Mouse (Mus musculus) neural tube, embryonic 12.5 days (tissue): ENCODE measurements around the gene Atf3. TPM values are rescaled to one million over a fixed set of nuclear protein-coding genes. Genes with fewer than 3 reads are reported as not detected.
"Not testable (repeated sequence)": the region's sequence is repeated elsewhere in the genome, so short reads cannot be mapped to it uniquely, and the experiment has no call there.

Source experiments
- ATAC-seq: fragments of 200-750 bp; cut with Nextera tagmentation; 2 replicates; pipeline ENCODE4 v1.8.0; 2017; ENCODE audit warnings: low read depth, mild to moderate bottlenecking, moderate TSS enrichment, moderate library complexity; ENCODE audit not compliant: low FRiP score
- H3K27ac ChIP-seq: fragments of 300-500 bp; sonication (generic); 2 replicates; pipeline ENCODE4 v1.5.1; 2016
- H3K27me3 ChIP-seq: fragments of 300-500 bp; sonication (generic); replicated peaks from 2 replicates; pipeline ENCODE4 v1.6.1; 2016; ENCODE audit warnings: mild to moderate bottlenecking
- H3K36me3 ChIP-seq: fragments of 300-500 bp; sonication (generic); 2 replicates; pipeline ENCODE4 v1.6.1; 2016; ENCODE audit warnings: mild to moderate bottlenecking
- H3K4me1 ChIP-seq: fragments of 300-500 bp; sonication (generic); 2 replicates; pipeline ENCODE4 v1.6.1; 2016
- H3K4me2 ChIP-seq: fragments of 300-500 bp; sonication (generic); replicated peaks from 2 replicates; pipeline ENCODE4 v1.6.1; 2016; ENCODE audit warnings: mild to moderate bottlenecking
- H3K4me3 ChIP-seq: fragments of 300-500 bp; sonication (generic); 2 replicates; pipeline ENCODE4 v1.5.1; 2016
- H3K9ac ChIP-seq: fragments of 300-500 bp; sonication (generic); 2 replicates; pipeline ENCODE4 v1.6.1; 2016; ENCODE audit warnings: mild to moderate bottlenecking
- H3K9me3 ChIP-seq: fragments of 300-500 bp; sonication (generic); 2 replicates; pipeline ENCODE4 v1.6.1; 2016; ENCODE audit warnings: mild to moderate bottlenecking
- whole genome bisulfite sequencing: fragments of 180-500 bp; shearing (Covaris S2); methylation state at CpG from one replicate; pipeline ENCODE4 v1.1.7; 2016; 5-methylcytosine and 5-hydroxymethylcytosine counted together
- polyA plus RNA-seq: library from polyadenylated mRNA; unstranded; fragments of >200 nt; fragmentation: Nextera tagmentation; extraction: Ambion mirVana; gene quantifications from 2 replicates; pipeline ENCODE4 v1.2.1, GENCODE M21; 2016

Gene Atf3
- polyA plus RNA-seq, 1 experiment from 2014 or later = 2.0 TPM

GRCm38 (mm10) chr1:191164717-191165116 is 53.1 kb downstream of the Atf3 start, which contains the start of gene Fam71a:
Gene Fam71a, minus strand, starts transcription at chr1:191164817.
- no peaks in the 10 kb centered on the region for H3K27me3 ChIP-seq
- no peaks in the 10 kb centered on the region for H3K4me1 ChIP-seq
- H3K36me3 ChIP-seq = no peaks in the 10 kb centered on the region
- H3K4me3 ChIP-seq = no peak within 1 kb of the TSS
- no peak within 1 kb of the TSS for H3K27ac ChIP-seq
- ATAC-seq = no peak
- H3K4me2 ChIP-seq = no peak within 1 kb of the TSS
- 91% methylated on average over 3 of the region's 3 CpGs for WGBS
- no peaks in the 10 kb centered on the region for H3K9me3 ChIP-seq
- no peak within 1 kb of the TSS for H3K9ac ChIP-seq

- Histone ChIP-seq H3K27ac (no peak overlapping the region), H3K27me3 (no peaks in the 10 kb centered on the region), H3K9ac (no peak overlapping the region), H3K36me3 (no peaks in the 10 kb centered on the region), H3K4me1 (no peaks in the 10 kb centered on the region), H3K4me3 (no peak overlapping the region), H3K4me2 (no peak overlapping the region), H3K9me3 (peaks cover 11% of the 10 kb centered on the region; the same call in 1 of the 2 replicates)
- WGBS = 60% methylated on average over 3 of the region's 3 CpGs
- no peak for ATAC-seq
Measured at GRCm38 (mm10) chr1:191154314-191154713, 63.5 kb downstream of the Atf3 start.

GRCm38 (mm10) chr1:191153052-191153451 is 64.8 kb downstream of the Atf3 start:
- ATAC-seq = no peak
- no peaks in the 10 kb centered on the region for H3K27me3 ChIP-seq
- no peaks in the 10 kb centered on the region for H3K4me1 ChIP-seq
- H3K36me3 ChIP-seq = no peaks in the 10 kb centered on the region
- no peak overlapping the region for H3K4me3 ChIP-seq
- H3K9me3 ChIP-seq = peaks cover 11% of the 10 kb centered on the region; the same call in 1 of the 2 replicates
- 20% methylated on average over 4 of the region's 4 CpGs for WGBS
- no peak overlapping the region for H3K9ac ChIP-seq
- H3K27ac ChIP-seq = no peak overlapping the region
- H3K4me2 ChIP-seq = no peak overlapping the region

- Histone ChIP-seq H3K27ac (no peak overlapping the region), H3K27me3 (no peaks in the 10 kb centered on the region), H3K9me3 (no peaks in the 10 kb centered on the region), H3K9ac (no peak overlapping the region), H3K4me1 (no peaks in the 10 kb centered on the region), H3K4me2 (no peak overlapping the region), H3K4me3 (no peak overlapping the region), H3K36me3 (no peaks in the 10 kb centered on the region)
- no peak for ATAC-seq
- 79% methylated on average over 8 of the region's 8 CpGs for WGBS
Measured at GRCm38 (mm10) chr1:191150924-191151605, 66.8 kb downstream of the Atf3 start.

- not testable (repeated sequence) for H3K27me3 ChIP-seq, ATAC-seq
- WGBS = 89% methylated on average over 5 of the region's 5 CpGs
Measured at GRCm38 (mm10) chr1:191149489-191149888, 68.3 kb downstream of the Atf3 start.

DNA sequence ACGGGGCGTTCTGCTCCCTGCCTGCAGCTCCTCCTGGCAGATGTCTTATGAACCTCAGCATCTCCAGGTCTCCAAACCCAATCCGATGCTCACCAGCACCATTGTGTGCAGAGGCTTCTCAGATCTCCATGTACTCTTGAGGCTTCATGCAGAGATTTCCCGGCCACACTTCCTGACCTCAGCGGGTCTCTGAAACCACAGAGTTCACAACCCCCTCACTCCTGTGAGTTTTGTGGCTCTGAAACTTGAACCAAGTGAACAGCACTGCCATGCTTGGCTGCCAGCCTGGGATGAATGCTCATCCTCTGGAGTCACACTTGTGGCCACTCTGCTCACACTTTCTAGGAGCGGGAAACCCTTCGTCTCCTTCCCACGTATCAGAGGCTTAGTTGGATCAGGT is 76.9 kb downstream of the Atf3 start:
- ATAC-seq = no peak
- Histone ChIP-seq H3K9ac (no peak overlapping the region), H3K4me1 (no peaks in the 10 kb centered on the region), H3K27ac (no peak overlapping the region), H3K9me3 (no peaks in the 10 kb centered on the region), H3K4me3 (no peak overlapping the region), H3K4me2 (no peak overlapping the region), H3K27me3 (no peaks in the 10 kb centered on the region), H3K36me3 (no peaks in the 10 kb centered on the region)
- 83% methylated on average over 8 of the region's 8 CpGs for WGBS

More at GRCm38 (mm10) chr1:191149489-191149888, 68.3 kb downstream of the Atf3 start:
- not testable (repeated sequence) for H3K9me3 ChIP-seq, H3K27ac ChIP-seq, H3K4me1 ChIP-seq, H3K9ac ChIP-seq, H3K4me2 ChIP-seq, H3K4me3 ChIP-seq, H3K36me3 ChIP-seq

- Histone ChIP-seq H3K4me3 (no peak overlapping the region), H3K9me3 (no peaks in the 10 kb centered on the region), H3K4me1 (no peaks in the 10 kb centered on the region), H3K4me2 (no peak overlapping the region), H3K9ac (no peak overlapping the region), H3K27me3 (no peaks in the 10 kb centered on the region), H3K27ac (no peak overlapping the region), H3K36me3 (no peaks in the 10 kb centered on the region)
- ATAC-seq = no peak
- 80% methylated on average over 7 of the region's 7 CpGs for WGBS
Measured at GRCm38 (mm10) chr1:191138874-191139495, 78.9 kb downstream of the Atf3 start.

- Histone ChIP-seq H3K4me3 (no peak overlapping the region), H3K4me1 (no peaks in the 10 kb centered on the region), H3K9me3 (no peaks in the 10 kb centered on the region), H3K27ac (no peak overlapping the region), H3K9ac (no peak overlapping the region), H3K27me3 (no peaks in the 10 kb centered on the region), H3K36me3 (no peaks in the 10 kb centered on the region), H3K4me2 (no peak overlapping the region)
- WGBS = 92% methylated on average over 4 of the region's 4 CpGs
- no peak for ATAC-seq
Measured at GRCm38 (mm10) chr1:191138436-191138835, 79.4 kb downstream of the Atf3 start.

- Histone ChIP-seq H3K36me3 (no peaks in the 10 kb centered on the region), H3K4me3 (no peak overlapping the region), H3K27me3 (no peaks in the 10 kb centered on the region), H3K9ac (no peak overlapping the region), H3K4me1 (no peaks in the 10 kb centered on the region), H3K27ac (no peak overlapping the region), H3K4me2 (no peak overlapping the region), H3K9me3 (no peaks in the 10 kb centered on the region)
- ATAC-seq = no peak
- WGBS = 50% methylated on average over 4 of the region's 4 CpGs
Measured at GRCm38 (mm10) chr1:191135406-191135805, 82.4 kb downstream of the Atf3 start.

DNA sequence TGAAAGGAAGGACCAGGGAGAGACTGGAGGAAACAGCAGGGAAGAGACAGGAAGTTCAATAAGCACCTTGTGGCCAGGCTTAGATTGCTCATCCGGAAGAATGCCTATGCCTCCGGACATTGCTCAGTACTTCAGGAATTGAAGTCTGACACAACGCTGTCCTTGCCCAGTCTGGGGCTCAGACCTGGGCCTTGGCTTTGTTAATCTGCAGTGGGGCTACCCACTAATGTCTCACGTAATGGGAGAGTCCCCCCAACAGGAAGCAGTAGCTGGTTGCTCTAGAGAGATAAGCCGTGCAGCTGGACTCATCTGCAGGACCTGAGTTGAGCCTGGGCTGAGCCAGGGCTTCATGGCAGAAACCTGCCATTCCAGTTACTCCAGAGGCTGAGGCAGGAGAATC is 84.9 kb downstream of the Atf3 start:
- Histone ChIP-seq H3K9ac (no peak overlapping the region), H3K4me3 (no peak overlapping the region), H3K27me3 (no peaks in the 10 kb centered on the region), H3K27ac (no peak overlapping the region), H3K9me3 (peaks cover 4% of the 10 kb centered on the region; the same call in 1 of the 2 replicates), H3K36me3 (no peaks in the 10 kb centered on the region), H3K4me1 (no peaks in the 10 kb centered on the region), H3K4me2 (no peak overlapping the region)
- WGBS = 83% methylated on average over 5 of the region's 5 CpGs
- no peak for ATAC-seq

GRCm38 (mm10) chr1:191132240-191132639 is 85.6 kb downstream of the Atf3 start:
- no peaks in the 10 kb centered on the region for H3K36me3 ChIP-seq

GRCm38 (mm10) chr1:191131692-191132091 is 86.1 kb downstream of the Atf3 start:
- Histone ChIP-seq H3K4me2 (no peak overlapping the region), H3K9ac (no peak overlapping the region), H3K27ac (no peak overlapping the region), H3K4me3 (no peak overlapping the region), H3K27me3 (no peaks in the 10 kb centered on the region), H3K36me3 (no peaks in the 10 kb centered on the region), H3K9me3 (peaks cover 4% of the 10 kb centered on the region; the same call in 1 of the 2 replicates), H3K4me1 (no peaks in the 10 kb centered on the region)
- no peak for ATAC-seq
- WGBS = 85% methylated on average over 2 of the region's 2 CpGs

More at GRCm38 (mm10) chr1:191132240-191132639, 85.6 kb downstream of the Atf3 start:
- Histone ChIP-seq H3K9me3 (peaks cover 4% of the 10 kb centered on the region; the same call in 1 of the 2 replicates), H3K9ac (no peak overlapping the region), H3K4me3 (no peak overlapping the region), H3K27me3 (no peaks in the 10 kb centered on the region), H3K4me2 (no peak overlapping the region), H3K27ac (no peak overlapping the region), H3K4me1 (no peaks in the 10 kb centered on the region)
- no peak for ATAC-seq
- WGBS = 77% methylated on average over 5 of the region's 5 CpGs
